Mouse (Mus musculus): ENCODE measurements around the gene 2700049A03Rik. TPM values are rescaled to one million over a fixed set of nuclear protein-coding genes. Genes with fewer than 3 reads are reported as not detected.

2700049A03Rik gene
- polyA plus RNA-seq, 1 experiment: not detected

DNA sequence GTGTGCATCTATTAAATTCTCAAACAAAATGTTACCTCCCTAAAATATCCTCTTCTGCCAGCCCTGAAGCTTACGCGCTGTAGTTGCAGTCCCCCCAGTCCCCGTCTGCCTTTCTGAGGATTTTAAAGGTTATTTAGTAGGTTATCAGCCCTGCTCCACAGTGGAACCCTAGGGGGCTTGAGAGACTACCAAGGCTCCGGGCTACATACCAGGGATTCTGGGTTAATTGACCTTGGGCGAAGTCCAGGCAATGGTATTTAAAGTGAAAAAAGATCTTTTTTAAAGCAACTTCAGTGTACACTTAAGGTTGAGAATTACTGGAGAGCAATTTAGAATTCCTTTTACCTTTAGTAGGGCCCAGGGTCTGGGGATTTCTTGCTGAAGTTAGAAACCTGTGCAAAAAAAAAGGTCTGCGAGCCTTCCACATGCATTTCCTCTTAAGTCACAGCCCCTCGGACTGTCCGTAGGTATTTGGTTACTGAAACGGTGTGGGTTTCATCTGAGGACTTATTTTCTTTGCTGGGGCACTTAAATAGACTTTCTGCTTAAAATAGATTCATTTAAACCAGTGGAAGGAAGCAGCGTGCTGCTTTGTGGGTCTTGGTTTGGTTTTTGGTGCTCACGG lies 108.2 kb downstream of the 2700049A03Rik start:
- Histone ChIP-seq H3K4me3 (ENCODE audit: insufficient read depth, low read depth, low read length) (no peak overlapping the region), H3K4me1 (ENCODE audit: control insufficient read depth, insufficient read depth, low read length) (no peaks in the 10 kb centered on the region), H3K27ac (ENCODE audit: insufficient read depth, low read depth, low read length) (no peak overlapping the region)
- WGBS: 71% methylated on average over 11 of the region's 11 CpGs
- TF ChIP-seq CTCF (IDR thresholded peaks at IDR 0.05; ENCODE audit: insufficient read depth, low read depth, low read length) (no peak), POLR2A (IDR thresholded peaks at IDR 0.05; ENCODE audit: insufficient read depth, low read depth, low read length) (no peak)

DNA sequence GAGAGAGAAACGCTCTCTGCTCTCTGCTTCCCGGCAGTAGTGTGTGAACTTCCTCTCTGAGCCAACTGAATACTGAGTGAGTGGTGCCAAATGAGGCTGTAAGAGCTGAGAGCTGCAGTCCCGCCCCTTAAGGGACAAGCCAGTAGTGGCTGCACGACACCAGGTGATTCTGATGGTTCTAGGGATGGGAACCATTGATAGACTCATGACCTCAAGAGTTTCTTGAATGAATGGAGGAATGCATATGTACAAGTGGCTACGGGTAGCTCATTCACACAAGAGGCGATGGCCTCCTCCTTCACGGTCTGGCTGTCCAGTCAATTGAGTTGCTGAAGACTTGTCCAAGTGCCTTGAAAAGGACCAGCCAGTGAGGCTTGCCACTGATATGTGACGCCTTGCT lies 110.5 kb downstream of the 2700049A03Rik start:
- TF ChIP-seq POLR2A (IDR thresholded peaks at IDR 0.05; ENCODE audit: insufficient read depth, low read depth, low read length) (no peak), CTCF (IDR thresholded peaks at IDR 0.05; ENCODE audit: insufficient read depth, low read depth, low read length) (no peak)
- Histone ChIP-seq H3K4me1 (ENCODE audit: control insufficient read depth, insufficient read depth, low read length) (no peaks in the 10 kb centered on the region), H3K27ac (ENCODE audit: insufficient read depth, low read depth, low read length) (no peak overlapping the region), H3K4me3 (ENCODE audit: insufficient read depth, low read depth, low read length) (no peak overlapping the region)
- 80% methylated on average over 8 of the region's 8 CpGs for WGBS

DNA sequence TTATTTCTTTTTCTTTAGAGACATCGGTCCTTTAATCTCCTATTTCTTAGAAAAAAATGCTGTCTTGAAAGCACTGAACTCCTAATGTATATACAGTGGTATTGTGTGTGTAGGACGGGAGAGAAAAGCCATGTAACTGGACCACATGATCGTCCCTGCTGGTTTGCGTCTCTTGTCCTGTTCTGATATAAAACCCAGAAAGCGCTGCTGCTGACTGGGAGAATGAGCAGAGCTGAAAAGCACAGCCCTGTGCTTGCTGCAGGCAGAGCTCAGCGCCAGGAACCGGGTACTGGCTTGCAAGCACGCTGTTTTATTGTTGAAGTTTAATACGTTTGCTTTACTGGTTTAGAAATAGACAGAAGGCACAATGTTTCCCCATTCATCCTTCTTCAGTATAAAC lies 112.7 kb downstream of the 2700049A03Rik start:
- H3K4me1 ChIP-seq (ENCODE audit: control insufficient read depth, insufficient read depth, low read length): peaks cover 3% of the 10 kb centered on the region; the same call in 1 of the 2 replicates
- H3K4me3 ChIP-seq (ENCODE audit: insufficient read depth, low read depth, low read length): no peak overlapping the region
- WGBS: 17% methylated on average over 9 of the region's 9 CpGs
- no peak for TF ChIP-seq CTCF (IDR thresholded peaks at IDR 0.05; ENCODE audit: insufficient read depth, low read depth, low read length)
- no peak for TF ChIP-seq POLR2A (IDR thresholded peaks at IDR 0.05; ENCODE audit: insufficient read depth, low read depth, low read length)
- no peak overlapping the region for H3K27ac ChIP-seq (ENCODE audit: insufficient read depth, low read depth, low read length)

DNA sequence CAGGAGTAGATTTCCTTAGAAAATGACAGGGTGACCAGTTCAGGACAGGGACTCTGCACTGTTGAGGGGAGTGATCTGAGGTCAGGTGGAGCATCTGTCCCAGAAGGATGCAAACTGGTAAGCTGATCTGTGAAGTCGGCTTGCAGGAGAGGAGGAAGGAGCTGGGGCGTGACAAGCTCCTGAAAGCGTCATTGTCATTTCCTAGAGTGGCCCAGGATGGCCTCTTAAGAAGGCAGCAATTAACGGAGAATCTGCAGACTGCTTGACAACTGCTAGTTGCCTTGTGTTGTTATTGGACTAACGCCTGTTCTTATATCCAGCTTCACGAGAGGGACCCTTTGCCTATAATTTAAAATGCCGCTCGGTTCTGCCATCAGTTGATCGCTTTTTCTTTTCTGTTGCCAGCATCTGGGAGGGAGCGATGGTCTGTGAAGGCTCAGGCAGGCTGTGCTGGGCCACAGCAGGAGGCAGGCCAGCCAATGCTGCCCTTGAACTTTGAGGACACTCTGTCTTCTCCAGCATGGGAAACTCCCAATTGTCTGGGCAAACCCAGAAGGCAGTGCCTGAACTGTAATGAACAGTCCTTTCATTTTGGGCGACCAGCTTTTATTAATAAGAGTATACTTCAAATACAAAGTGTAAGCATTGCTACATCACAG lies 116.0 kb downstream of the 2700049A03Rik start:
- no peak overlapping the region for H3K4me3 ChIP-seq (ENCODE audit: insufficient read depth, low read depth, low read length)
- TF ChIP-seq CTCF (IDR thresholded peaks at IDR 0.05; ENCODE audit: insufficient read depth, low read depth, low read length) (no peak), POLR2A (IDR thresholded peaks at IDR 0.05; ENCODE audit: insufficient read depth, low read depth, low read length) (no peak)
- H3K27ac ChIP-seq (ENCODE audit: insufficient read depth, low read depth, low read length): no peak overlapping the region
- WGBS: 51% methylated on average over 11 of the region's 11 CpGs
- peaks cover 3% of the 10 kb centered on the region; the same call in 1 of the 2 replicates for H3K4me1 ChIP-seq (ENCODE audit: control insufficient read depth, insufficient read depth, low read length)

DNA sequence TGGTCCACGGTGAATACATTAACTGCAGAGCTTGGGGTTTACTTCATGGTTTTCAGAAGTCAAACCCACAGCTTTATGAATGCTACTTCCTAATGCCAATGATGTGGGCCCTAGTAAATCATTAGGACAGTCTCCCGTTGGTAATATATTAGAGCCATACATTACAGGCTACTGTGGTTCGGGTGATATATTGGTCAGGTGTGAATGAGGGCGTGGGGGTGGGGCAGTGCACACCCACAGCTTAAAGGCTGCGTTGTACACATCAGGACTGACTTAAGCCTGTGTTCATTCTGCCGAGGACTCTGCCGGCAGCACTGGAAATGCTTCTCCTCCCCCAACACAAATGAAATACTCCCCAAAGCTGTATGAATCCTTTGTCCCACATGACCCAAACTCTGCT lies 118.1 kb downstream of the 2700049A03Rik start:
- Histone ChIP-seq H3K4me1 (ENCODE audit: control insufficient read depth, insufficient read depth, low read length) (peaks cover 3% of the 10 kb centered on the region; the same call in 1 of the 2 replicates), H3K27ac (ENCODE audit: insufficient read depth, low read depth, low read length) (no peak overlapping the region), H3K4me3 (ENCODE audit: insufficient read depth, low read depth, low read length) (no peak overlapping the region)
- TF ChIP-seq CTCF (IDR thresholded peaks at IDR 0.05; ENCODE audit: insufficient read depth, low read depth, low read length) (no peak), POLR2A (IDR thresholded peaks at IDR 0.05; ENCODE audit: insufficient read depth, low read depth, low read length) (no peak)
- WGBS: 84% methylated on average over 7 of the region's 7 CpGs

DNA sequence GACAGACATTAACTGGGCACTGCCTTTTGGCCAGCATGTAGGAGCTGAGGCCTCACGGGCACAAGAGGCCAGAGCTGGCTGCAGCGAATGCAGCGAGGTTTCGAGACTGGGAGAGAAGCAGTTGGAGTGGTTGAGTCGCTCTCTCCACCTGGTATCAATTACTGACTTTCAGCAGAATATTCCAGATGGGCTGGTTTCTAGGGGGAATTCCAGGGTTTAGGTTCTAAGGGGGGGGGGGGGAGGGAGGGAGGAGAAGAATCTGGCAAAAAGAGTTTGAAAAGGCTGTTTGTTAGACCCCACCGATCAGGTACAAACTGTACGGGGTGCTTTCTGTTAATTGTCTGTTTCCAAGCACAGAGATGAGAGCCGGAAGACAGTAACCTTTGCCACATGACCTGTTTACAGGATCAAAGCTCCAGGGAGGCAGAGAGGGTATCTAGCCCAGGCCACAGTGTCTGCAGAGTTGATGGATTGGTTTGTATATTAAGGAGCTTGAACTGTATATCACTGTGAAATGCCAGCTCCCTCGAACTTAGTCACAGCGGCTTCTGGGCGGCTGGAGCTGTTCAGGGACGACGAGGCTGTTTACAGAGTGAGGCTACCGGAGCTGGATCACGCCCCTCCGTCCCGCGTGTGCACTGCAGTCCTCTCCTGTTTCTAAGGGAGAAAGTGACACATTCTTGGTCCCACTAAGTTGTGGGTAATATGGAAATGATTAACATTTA lies 121.7 kb downstream of the 2700049A03Rik start:
- Histone ChIP-seq H3K4me3 (ENCODE audit: insufficient read depth, low read depth, low read length) (no peak overlapping the region), H3K4me1 (ENCODE audit: control insufficient read depth, insufficient read depth, low read length) (no peaks in the 10 kb centered on the region), H3K27ac (ENCODE audit: insufficient read depth, low read depth, low read length) (no peak overlapping the region)
- no peak for TF ChIP-seq POLR2A (IDR thresholded peaks at IDR 0.05; ENCODE audit: insufficient read depth, low read depth, low read length)
- no peak for TF ChIP-seq CTCF (IDR thresholded peaks at IDR 0.05; ENCODE audit: insufficient read depth, low read depth, low read length)
- WGBS: 87% methylated on average over 18 of the region's 18 CpGs

DNA sequence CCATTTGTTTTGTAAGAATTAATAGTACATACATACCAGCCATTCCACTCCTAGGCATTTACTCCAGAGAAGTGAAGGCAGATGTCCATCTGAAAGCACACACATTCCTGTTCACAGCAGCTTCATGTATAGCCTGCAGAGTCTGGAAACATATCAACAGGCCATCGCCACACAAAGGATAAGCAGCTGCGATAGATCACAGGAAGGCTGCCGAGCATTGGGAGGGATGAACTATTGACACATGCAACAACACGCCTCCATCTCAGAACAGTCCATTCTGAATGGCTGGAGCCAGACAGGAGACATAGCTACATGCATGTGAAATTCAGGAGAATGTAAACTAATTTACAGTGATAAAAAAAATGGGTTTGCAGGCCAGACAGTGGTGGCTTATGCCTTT lies 127.6 kb downstream of the 2700049A03Rik start:
- H3K4me1 ChIP-seq (ENCODE audit: control insufficient read depth, insufficient read depth, low read length): no peaks in the 10 kb centered on the region
- no peak overlapping the region for H3K4me3 ChIP-seq (ENCODE audit: insufficient read depth, low read depth, low read length)
- H3K27ac ChIP-seq (ENCODE audit: insufficient read depth, low read depth, low read length): no peak overlapping the region
- WGBS: 89% methylated on average over 4 of the region's 4 CpGs
- TF ChIP-seq CTCF (IDR thresholded peaks at IDR 0.05; ENCODE audit: insufficient read depth, low read depth, low read length) (no peak), POLR2A (IDR thresholded peaks at IDR 0.05; ENCODE audit: insufficient read depth, low read depth, low read length) (no peak)

DNA sequence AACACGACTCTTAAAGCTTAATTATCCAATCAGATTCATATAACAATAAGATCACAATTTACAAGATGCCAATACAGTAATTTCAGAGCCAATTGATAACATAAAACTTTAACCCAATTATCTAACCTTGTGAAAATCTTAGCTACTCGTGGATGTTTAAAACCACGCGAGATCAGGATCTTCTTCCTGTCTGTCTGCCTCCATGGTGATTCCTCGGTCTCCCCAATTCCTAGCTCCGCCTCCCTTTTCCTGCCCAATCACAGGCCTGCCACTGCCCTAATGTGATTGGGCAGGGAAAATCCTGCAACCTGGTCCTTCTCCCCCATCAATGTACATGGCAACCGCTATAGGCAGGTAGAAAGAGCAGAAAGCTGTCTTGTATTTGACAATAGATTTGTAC lies 132.7 kb downstream of the 2700049A03Rik start:
- 91% methylated on average over 7 of the region's 7 CpGs for WGBS

DNA sequence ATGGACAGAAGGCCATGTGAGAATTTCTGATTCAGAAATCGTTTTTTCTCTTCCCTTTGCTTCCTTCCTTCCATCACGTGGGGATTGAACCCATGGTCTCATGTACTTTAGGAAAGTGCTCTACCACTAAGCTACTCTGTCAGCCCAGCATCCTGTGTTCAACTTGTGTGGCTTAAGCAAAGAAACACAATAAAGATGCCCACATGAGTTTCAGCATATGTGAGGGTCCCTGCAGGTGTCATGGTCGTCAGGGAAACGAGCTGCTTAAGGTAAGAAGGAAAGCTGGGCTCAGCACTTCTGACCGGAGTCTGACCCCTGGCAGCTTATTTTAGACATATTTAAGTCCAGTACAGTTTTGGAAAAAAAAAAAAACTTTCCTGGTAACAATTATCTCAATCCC lies 134.5 kb downstream of the 2700049A03Rik start:
- H3K4me3 ChIP-seq (ENCODE audit: insufficient read depth, low read depth, low read length): no peak overlapping the region
- TF ChIP-seq POLR2A (IDR thresholded peaks at IDR 0.05; ENCODE audit: insufficient read depth, low read depth, low read length) (no peak), CTCF (IDR thresholded peaks at IDR 0.05; ENCODE audit: insufficient read depth, low read depth, low read length) (no peak)
- no peaks in the 10 kb centered on the region for H3K4me1 ChIP-seq (ENCODE audit: control insufficient read depth, insufficient read depth, low read length)
- H3K27ac ChIP-seq (ENCODE audit: insufficient read depth, low read depth, low read length): no peak overlapping the region
- 79% methylated on average over 5 of the region's 5 CpGs for WGBS

More for the DNA sequence above, 132.7 kb downstream of the 2700049A03Rik start:
- H3K27ac ChIP-seq (ENCODE audit: insufficient read depth, low read depth, low read length): no peak overlapping the region
- no peaks in the 10 kb centered on the region for H3K4me1 ChIP-seq (ENCODE audit: control insufficient read depth, insufficient read depth, low read length)
- TF ChIP-seq CTCF (IDR thresholded peaks at IDR 0.05; ENCODE audit: insufficient read depth, low read depth, low read length) (no peak), POLR2A (IDR thresholded peaks at IDR 0.05; ENCODE audit: insufficient read depth, low read depth, low read length) (no peak)
- H3K4me3 ChIP-seq (ENCODE audit: insufficient read depth, low read depth, low read length): no peak overlapping the region

All from olfactory bulb, adult 2 months (tissue).